Mouse (Mus musculus) ES-E14 (cell line): ENCODE measurements at regions not wholly inside any gene's neighbourhood (a gene's known extent, or its start where the extent isn't known, plus 50 kb on each side); places are given as distances from the start of the nearest gene placed in this dataset.
A peak's percentile ranks its signal among the peaks of the same experiment; 100 is the strongest.

Experiments
- DNase-seq: peaks from one replicate; pipeline ENCODE4 v3.0.0-alpha.2; 2013; ENCODE audit warnings: low read depth, low spot score
- H3K27ac ChIP-seq: 2 replicates; pipeline ENCODE4 v1.5.1; 2012; ENCODE audit warnings: low read depth, mild to moderate bottlenecking, low read length, moderate library complexity, mixed read lengths; ENCODE audit not compliant: poor library complexity, insufficient read depth, severe bottlenecking
- H3K36me3 ChIP-seq: 2 replicates; pipeline ENCODE4 v1.6.1; 2012; ENCODE audit warnings: mild to moderate bottlenecking, low read length, moderate library complexity, mixed read lengths; ENCODE audit not compliant: control insufficient read depth, poor library complexity, insufficient read depth, severe bottlenecking
- H3K4me1 ChIP-seq, 2 experiments: fragments of 150-350 bp in 1 of 2; sonication (generic) in 1 of 2; 2 replicates each; pipeline ENCODE4 v1.6.1; 2012; ENCODE audit warnings: low read length in 2 of 2, mild to moderate bottlenecking in 1 of 2, mixed read lengths in 1 of 2; ENCODE audit not compliant: control insufficient read depth in 2 of 2, insufficient read depth in 2 of 2, poor library complexity in 1 of 2
- H3K4me3 ChIP-seq, 2 experiments: fragments of 150-350 bp in 1 of 2; sonication (generic) in 1 of 2; 2 replicates each; pipeline ENCODE4 v1.5.1; 2012; ENCODE audit warnings: low read length in 2 of 2, low read depth in 1 of 2, mild to moderate bottlenecking in 1 of 2, mixed read lengths in 1 of 2; ENCODE audit not compliant: insufficient read depth in 1 of 2, poor library complexity in 1 of 2, severe bottlenecking in 1 of 2
- H3K9ac ChIP-seq: 2 replicates; pipeline ENCODE4 v1.6.1; 2012; ENCODE audit warnings: low read depth, mild to moderate bottlenecking, low read length, mixed read lengths; ENCODE audit not compliant: poor library complexity, insufficient read depth, severe bottlenecking
- H3K9me3 ChIP-seq: fragments of 150-350 bp; sonication (generic); 2 replicates; pipeline ENCODE4 v1.6.1; 2012; ENCODE audit warnings: low read depth, mild to moderate bottlenecking, low read length; ENCODE audit not compliant: control insufficient read depth, insufficient read depth
- CHD2 ChIP-seq: IDR thresholded peaks from 2 replicates; pipeline ENCODE4 v1.6.1; 2014; ENCODE audit warnings: mild to moderate bottlenecking, low read depth, low read length, inconsistent platforms
- HCFC1 ChIP-seq: IDR thresholded peaks from 2 replicates; pipeline ENCODE4 v1.6.1; 2012; ENCODE audit warnings: low read length, inconsistent platforms, borderline replicate concordance; ENCODE audit not compliant: insufficient read depth
- MAFK ChIP-seq: IDR thresholded peaks from 2 replicates; pipeline ENCODE4 v1.6.1; 2014; ENCODE audit warnings: mild to moderate bottlenecking, low read depth, low read length, inconsistent platforms; ENCODE audit not compliant: insufficient read depth
- ZC3H11A ChIP-seq: IDR thresholded peaks from 2 replicates; pipeline ENCODE4 v1.6.1; 2012; ENCODE audit warnings: low read depth, mild to moderate bottlenecking, inconsistent platforms, low read length, borderline replicate concordance
- ZNF384 ChIP-seq: IDR thresholded peaks from 2 replicates; pipeline ENCODE4 v1.6.1; 2012; ENCODE audit warnings: low read depth, low read length, inconsistent platforms
- in situ Hi-C, 2 experiments: fragments of 600-800 bp; cut with MboI; formaldehyde crosslinking; loops; one replicate each; pipeline ENCODE4 v1.15.1; 2025; ENCODE audit warnings: low sequenced_read_pairs in 2 of 2, inconsistent platforms in 1 of 2; ENCODE audit not compliant: unreplicated experiment in 2 of 2

DNA sequence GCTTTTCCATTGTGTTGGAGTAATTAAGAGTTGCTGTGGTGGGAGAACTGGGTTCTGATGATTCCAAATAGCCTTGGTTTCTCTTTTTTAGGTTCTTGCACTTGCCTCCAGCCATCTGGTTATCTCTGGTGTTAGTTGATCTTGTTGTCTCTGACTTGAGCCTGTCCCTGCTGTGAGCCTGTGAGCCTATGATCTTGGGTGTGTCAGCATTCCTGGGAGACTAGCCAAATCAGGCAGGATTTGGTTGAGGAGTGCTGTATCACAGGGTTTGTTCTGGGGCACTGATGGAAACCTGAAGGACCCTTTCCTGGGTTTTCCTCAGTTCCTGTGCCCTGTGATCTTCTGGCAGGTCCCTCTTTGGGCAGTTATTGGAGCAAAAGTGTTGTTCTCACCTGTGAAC lies 406.8 kb upstream of the Ppp6c start:
- no peaks in the 10 kb centered on the region for H3K36me3 ChIP-seq
- H3K4me3 ChIP-seq = no peak overlapping the region
- DNase-seq = no peak
- in situ Hi-C loops = no loop called here
- H3K9ac ChIP-seq = no peak overlapping the region
- no peak overlapping the region for H3K27ac ChIP-seq
- TF ChIP-seq MAFK = no peak
- no peak for TF ChIP-seq ZNF384
- no peak for TF ChIP-seq CHD2
- TF ChIP-seq HCFC1 = no peak
- no peak for TF ChIP-seq ZC3H11A
- H3K9me3 ChIP-seq = no peaks in the 10 kb centered on the region
- peaks cover 0 to 2% of the 10 kb centered on the region in 2 experiments; a peak in 1 of 4 replicates for H3K4me1 ChIP-seq

- Histone ChIP-seq H3K9me3 (no peaks in the 10 kb centered on the region), H3K4me1 (no peaks in the 10 kb centered on the region), H3K4me3 (peak overlapping the region; percentile 18 to 59; a peak in 3 of 4 replicates), H3K27ac (no peak overlapping the region), H3K9ac (no peak overlapping the region), H3K36me3 (no peaks in the 10 kb centered on the region)
- TF ChIP-seq ZC3H11A (no peak), MAFK (no peak), CHD2 (no peak), ZNF384 (no peak), HCFC1 (no peak)
- in situ Hi-C loops = no loop called here
- peak; percentile 40 for DNase-seq
Observed at GRCm38 (mm10) chr2:39614221-39614620, 388.0 kb upstream of the Ppp6c start.

DNA sequence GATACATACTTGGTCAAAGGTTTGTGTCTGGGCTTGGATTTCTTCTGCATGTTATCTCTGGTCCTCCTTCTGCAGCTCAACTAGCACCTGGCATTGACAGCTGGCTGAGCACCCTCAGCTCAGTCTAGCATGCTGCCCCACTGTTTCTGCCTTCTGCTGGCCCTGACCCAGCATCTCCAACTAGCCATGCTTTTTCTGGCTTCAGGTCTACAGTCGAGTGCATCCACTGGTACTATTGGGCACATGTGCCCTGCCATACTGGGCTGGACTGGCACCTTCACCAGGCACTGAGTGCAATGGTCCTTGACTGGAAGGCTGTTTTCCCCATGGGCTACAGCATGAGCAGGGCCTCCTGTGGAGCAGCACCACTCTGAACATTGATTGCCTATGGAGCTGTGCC lies 386.6 kb upstream of the Ppp6c start:
- H3K27ac ChIP-seq = no peak overlapping the region
- no peaks in the 10 kb centered on the region for H3K9me3 ChIP-seq
- DNase-seq = no peak
- H3K4me1 ChIP-seq = no peaks in the 10 kb centered on the region
- H3K9ac ChIP-seq = no peak overlapping the region
- TF ChIP-seq ZNF384 (no peak), HCFC1 (no peak), CHD2 (no peak), ZC3H11A (no peak), MAFK (no peak)
- no peaks in the 10 kb centered on the region for H3K36me3 ChIP-seq
- in situ Hi-C loops = no loop called here
- H3K4me3 ChIP-seq = no peak overlapping the region

- no peaks in the 10 kb centered on the region for H3K36me3 ChIP-seq
- no peak overlapping the region for H3K9ac ChIP-seq
- H3K9me3 ChIP-seq = no peaks in the 10 kb centered on the region
- no peaks in the 10 kb centered on the region for H3K4me1 ChIP-seq
- no peak for TF ChIP-seq CHD2
- no peak for TF ChIP-seq ZC3H11A
- no peak for TF ChIP-seq ZNF384
- TF ChIP-seq HCFC1 = no peak
- TF ChIP-seq MAFK = no peak
- in situ Hi-C loops = no loop called here
- H3K4me3 ChIP-seq = no peak overlapping the region
- DNase-seq = no peak
- no peak overlapping the region for H3K27ac ChIP-seq
Observed at GRCm38 (mm10) chr2:39612236-39612635, 386.0 kb upstream of the Ppp6c start.

GRCm38 (mm10) chr2:39602256-39602655 lies 376.0 kb upstream of the Ppp6c start:
- in situ Hi-C loops = no loop called here

More at GRCm38 (mm10) chr2:39602256-39602655, 376.0 kb upstream of the Ppp6c start:
- TF ChIP-seq MAFK (no peak), HCFC1 (no peak), ZNF384 (no peak), ZC3H11A (no peak), CHD2 (no peak)
- no peaks in the 10 kb centered on the region for H3K4me1 ChIP-seq
- no peaks in the 10 kb centered on the region for H3K36me3 ChIP-seq
- no peak overlapping the region for H3K9ac ChIP-seq
- no peaks in the 10 kb centered on the region for H3K9me3 ChIP-seq
- no peak overlapping the region for H3K27ac ChIP-seq
- no peak for DNase-seq
- H3K4me3 ChIP-seq = no peak overlapping the region
